Mouse (Mus musculus): ENCODE measurements at regions not wholly inside any gene's neighbourhood (a gene's known extent, or its start where the extent isn't known, plus 50 kb on each side); places are given as distances from the start of the nearest gene placed in this dataset.

DNA sequence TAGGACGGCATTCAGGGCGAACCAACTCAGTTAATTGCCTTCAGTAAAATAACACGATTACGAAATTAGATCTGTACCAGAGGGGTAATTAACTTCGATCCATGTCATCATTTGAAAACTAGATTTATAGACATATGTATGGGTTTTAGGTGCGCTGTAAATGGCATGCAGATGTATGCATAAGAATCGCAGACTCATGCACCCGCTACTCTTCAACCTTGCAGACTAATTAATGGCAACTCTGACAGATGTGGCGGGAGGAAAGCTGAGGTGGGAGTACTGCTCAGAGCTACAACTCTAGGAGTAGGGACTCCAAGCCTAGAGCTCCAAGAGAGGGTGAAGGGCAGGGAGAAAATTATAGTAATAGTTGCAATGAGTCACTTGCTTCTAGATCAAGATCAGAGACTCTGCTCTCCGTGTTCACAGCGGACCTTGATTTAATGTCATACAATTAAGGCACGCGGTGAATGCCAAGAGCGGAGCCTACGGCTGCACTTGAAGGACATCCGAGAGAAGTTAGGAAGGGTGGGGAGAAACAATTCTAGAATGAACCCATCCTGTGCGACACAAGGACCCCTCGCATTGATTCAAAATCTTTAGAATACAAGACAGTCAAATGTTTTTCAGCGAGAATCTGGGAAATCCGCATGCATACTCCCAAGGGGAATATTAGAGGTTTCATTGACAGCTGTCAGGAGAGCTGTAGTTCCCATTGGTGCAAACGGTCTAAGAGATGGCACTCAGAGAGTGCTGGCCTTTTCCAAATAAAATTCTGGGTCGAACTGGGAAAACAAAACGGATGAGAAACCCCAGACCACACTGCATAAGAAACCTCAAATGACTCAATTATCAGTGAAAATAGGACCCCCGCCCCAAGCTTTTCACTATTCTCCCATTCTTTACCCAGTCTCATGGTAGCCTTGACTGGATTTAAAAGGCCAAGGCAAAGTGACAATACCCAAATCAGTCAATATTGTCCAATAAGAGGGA is 152.6 kb upstream of the Cypt12 start:
- no peak for DNase-seq (ENCODE audit: low read depth)

DNA sequence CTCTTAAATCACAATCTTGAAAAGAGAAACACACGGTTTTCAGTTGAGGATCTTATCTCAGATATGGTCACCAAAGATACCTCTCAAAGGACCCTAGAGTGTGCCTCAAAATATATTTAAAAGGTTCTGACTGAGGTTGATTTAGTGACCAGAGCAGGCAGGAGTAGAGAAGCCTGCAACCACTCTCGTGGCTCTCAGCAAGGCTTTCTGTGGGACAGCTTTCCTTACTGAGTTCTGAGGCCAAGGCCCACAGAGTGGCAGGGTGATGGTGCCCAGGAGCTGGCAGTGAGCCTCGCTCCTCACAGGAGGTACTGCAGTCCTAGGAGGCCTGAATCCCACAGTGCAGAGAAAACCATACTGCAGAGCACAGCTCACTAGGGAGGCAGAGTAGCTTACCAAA is 151.4 kb upstream of the Cypt12 start:
- no peak for DNase-seq (ENCODE audit: low read depth)

DNA sequence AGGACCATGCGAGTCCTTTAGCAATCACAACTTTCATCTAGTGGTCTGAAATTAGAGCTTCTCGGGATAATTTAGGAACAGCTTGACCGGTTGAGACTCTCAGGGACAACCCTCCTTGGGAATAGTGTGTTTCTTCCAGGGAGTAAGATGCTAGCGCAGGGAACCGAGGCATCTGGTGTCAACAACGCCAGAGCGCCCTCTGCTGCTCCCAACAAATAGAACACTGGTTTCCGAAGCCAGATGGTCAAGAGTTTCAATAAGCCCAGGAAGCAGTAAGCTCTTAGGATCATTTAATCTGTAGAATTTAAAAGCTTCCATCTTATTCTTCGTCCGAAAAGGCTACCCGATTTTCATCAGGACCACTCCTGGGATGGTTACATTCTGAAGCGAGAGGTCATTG is 149.8 kb upstream of the Cypt12 start:
- DNase-seq (ENCODE audit: low read depth): no peak

- DNase-seq (ENCODE audit: low read depth): no peak
Observed at GRCm38 (mm10) chr3:17799120-17799519, 149.1 kb upstream of the Cypt12 start.

- DNase-seq (ENCODE audit: low read depth): no peak
Observed at GRCm38 (mm10) chr3:17800810-17801209, 147.4 kb upstream of the Cypt12 start.

GRCm38 (mm10) chr3:17801479-17801878 is 146.7 kb upstream of the Cypt12 start:
- DNase-seq (ENCODE audit: low read depth): no peak

DNA sequence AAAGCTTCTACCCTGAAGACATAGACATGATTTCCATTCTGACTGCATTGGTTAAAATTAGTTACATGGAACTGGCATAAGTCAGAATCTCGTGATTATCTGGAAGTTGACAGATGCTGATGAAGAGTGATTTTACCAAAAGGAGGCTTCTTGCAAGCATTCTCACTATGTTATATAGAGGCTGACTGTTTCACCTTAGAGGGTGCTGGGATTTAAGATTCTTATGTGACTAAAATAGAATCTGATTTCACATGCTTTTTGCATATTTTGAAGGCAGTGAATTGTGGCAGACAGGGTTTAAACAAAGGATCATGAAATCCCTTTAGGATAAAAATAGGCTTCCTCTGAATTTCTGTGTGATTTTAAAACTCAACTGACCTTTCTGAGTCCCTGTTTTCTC is 143.0 kb upstream of the Cypt12 start:
- DNase-seq (ENCODE audit: low read depth): no peak

DNA sequence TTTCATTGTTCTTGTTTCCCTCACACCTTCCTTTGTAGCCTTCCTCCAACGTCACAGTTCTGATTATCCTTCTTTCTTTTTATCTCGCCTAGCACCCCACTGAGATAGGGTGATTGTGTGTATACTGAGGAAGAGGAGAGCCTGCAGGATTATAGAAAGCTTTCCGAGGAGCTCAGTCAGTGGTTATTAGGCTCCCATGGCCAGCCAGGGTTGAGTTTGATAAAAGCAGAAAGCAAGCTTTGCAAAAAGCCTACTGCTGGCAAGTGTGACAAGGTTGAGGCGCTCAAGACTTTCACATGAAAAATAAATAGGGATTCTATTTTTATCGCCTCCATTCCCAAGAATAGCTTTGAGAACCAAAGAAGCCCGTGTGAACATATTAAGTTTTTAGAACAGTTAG is 136.9 kb upstream of the Cypt12 start:
- DNase-seq (ENCODE audit: low read depth): no peak

- DNase-seq (ENCODE audit: low read depth): no peak
Observed at GRCm38 (mm10) chr3:17824201-17824600, 124.0 kb upstream of the Cypt12 start.

DNA sequence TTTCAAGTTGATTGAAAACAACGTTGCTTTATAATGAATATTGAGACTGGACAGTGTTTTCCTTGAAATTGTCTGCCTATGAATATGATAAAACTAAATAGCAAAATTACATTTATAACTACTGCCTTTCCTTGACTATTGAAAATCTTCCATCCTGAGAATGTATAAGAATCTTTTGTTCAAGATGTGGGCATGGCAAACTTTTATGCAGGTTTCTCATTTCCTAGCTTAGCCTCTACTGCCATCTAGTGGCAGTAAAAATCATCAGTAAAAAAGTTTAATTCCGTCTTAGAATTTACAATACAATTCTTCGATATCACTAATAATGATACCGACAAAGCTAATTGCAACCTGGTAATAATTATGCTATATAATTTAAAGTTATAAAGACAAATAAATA is 123.5 kb upstream of the Cypt12 start:
- DNase-seq (ENCODE audit: low read depth): no peak

- no peak for DNase-seq (ENCODE audit: low read depth)
Observed at GRCm38 (mm10) chr3:17825254-17825890, 122.8 kb upstream of the Cypt12 start.

GRCm38 (mm10) chr3:17834706-17835105 is 113.5 kb upstream of the Cypt12 start:
- DNase-seq (ENCODE audit: low read depth): no peak

DNA sequence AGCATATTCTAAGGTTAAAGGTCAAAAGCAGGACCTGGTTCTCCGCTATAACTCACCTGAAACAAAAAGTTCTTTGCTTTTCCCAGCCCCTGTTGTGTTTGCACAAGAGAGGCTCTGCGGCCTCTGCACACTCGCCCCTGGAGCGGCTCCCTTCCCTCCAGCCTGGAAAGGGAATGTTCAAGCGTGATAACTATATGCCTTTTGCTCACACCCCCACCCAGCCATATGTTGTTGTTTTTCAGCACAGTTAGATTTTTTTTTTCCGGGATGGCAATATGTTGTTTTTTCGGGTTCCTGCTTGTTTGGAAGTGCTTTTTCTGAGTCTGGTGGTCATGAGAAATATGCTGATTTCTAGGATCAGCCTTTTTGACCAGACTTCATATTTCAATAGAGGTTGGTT is 100.6 kb upstream of the Cypt12 start:
- no peak for DNase-seq (ENCODE audit: low read depth)

DNA sequence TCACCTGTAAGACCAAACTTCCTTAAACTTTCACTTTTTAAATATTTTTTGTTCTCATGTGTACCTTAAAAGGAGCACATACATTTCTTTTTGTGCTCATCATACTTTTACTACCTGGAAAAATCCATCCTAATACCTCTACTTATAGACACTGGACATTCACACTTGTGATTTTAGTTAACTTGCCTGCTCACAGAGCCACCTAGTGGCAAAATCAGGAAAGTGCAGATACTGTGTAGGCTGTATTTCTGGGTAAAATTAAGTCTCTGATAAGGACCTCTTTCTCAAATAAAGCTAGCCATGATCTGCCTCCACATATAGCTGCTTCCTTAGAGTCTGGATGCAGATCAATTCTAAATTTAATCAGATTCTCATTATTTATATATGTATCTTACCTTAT is 100.0 kb upstream of the Cypt12 start:
- no peak for DNase-seq (ENCODE audit: low read depth)

DNA sequence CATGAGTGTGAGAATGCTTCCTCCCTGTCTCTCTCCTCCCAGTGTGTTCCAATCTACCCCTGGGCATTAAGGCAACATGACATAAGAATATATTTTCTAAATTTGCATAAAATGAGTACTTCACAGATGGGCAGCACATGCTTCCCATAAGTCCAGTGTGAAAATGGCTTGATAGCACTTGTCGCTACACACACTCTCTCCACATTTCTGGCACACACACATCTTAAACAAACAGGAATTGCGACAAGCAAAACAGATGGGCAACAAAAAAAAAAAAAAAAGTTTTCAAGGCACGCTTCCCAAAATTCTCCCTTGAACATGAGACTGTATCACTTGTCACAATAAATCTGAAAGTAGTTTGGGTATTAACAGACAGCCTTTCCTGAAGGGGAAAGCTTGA is 85.8 kb upstream of the Cypt12 start:
- no peak for DNase-seq (ENCODE audit: low read depth)

GRCm38 (mm10) chr3:17865112-17865511 is 83.1 kb upstream of the Cypt12 start:
- DNase-seq (ENCODE audit: low read depth): no peak

GRCm38 (mm10) chr3:17870895-17871482 is 77.2 kb upstream of the Cypt12 start:
- no peak for DNase-seq (ENCODE audit: low read depth)

GRCm38 (mm10) chr3:17895869-17896268 is 52.3 kb upstream of the Cypt12 start:
- no peak for DNase-seq (ENCODE audit: low read depth)

- DNase-seq (ENCODE audit: low read depth): no peak
Observed at GRCm38 (mm10) chr3:17896756-17897155, 51.5 kb upstream of the Cypt12 start.
